Mouse (Mus musculus): Measurements from ENCODE around the gene Otogl.

DNA sequence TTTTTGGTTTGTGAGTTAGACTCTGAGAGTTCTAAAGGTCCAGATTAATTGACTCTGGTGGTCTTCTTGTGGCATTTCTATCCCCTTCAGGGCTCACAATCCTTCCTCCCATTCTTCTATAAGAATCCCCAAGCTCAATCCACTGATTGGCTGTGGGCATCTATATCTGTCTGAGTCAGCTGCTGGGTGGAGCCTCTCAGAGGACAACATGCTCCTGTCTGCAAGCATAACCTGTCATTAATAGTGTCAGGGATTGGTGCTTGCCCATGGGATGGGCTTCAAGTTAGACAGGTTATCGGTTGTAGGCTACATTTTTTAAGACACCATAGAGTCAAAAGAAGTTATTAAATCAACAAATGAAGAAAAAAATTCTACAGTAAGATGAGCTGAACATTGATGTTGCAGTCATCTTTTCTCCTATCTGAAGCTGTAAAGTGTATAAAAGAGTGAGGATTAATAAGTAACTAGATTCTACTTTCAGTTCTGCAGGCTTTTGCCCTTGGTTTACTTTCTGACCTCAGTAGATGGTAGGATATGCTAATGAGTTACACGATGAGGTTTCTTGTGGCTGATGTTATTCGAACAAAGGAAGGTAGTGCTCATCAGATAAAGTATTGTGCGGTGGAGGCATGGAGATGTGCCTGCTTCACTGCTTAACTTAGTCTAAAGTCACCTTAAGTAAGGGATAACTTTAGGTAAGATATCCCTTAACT lies 29.4 kb upstream of the Otogl start:
- no peak for TF ChIP-seq CTCF (IDR thresholded peaks at IDR 0.05; ENCODE audit: low read depth, low read length)
- no peak for TF ChIP-seq POLR2A (IDR thresholded peaks at IDR 0.05; ENCODE audit: extremely low read depth, insufficient read depth, low read length)
